Mouse (Mus musculus) megakaryocyte, embryonic 14.5 days (primary cell): Measurements from ENCODE around the gene Copg2.

ENCODE experiments used
- FLI1 ChIP-seq: IDR thresholded peaks from 2 replicates; pipeline ENCODE4 v1.6.1; 2012; ENCODE audit warnings: low read length, inconsistent platforms, mixed read lengths
- GATA1 ChIP-seq: IDR thresholded peaks from 3 replicates; pipeline ENCODE4 v1.6.1; 2012; ENCODE audit warnings: mixed read lengths, low read length, inconsistent platforms, borderline replicate concordance

DNA sequence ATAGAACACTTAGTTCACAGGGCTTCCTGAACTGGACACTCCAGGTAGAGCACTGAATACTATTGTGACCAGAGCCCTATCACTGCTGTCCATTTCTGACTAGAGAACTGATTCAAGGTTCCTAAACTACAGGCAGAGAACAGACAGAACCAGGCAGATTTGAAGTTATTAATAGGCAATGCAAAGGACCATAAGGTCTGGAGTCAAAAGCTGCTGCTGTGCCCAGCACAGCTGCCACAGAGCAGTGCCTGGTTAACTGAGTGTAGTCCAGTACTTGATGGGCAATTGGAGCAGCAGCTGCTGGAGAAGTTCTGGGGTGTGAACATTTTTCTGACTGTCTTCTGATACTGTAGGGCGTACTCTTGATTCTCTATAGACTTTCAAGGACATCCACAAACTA is 30.1 kb downstream of the Copg2 start:
- TF ChIP-seq GATA1 (no peak), FLI1 (no peak)
